Mouse (Mus musculus): ENCODE measurements around the gene Xylt1.

The Xylt1 gene

GRCm38 (mm10) chr7:117484589-117484988 is 103.8 kb downstream of the Xylt1 start:
- no peak for DNase-seq

- DNase-seq: no peak
These were observed 104.3 kb downstream of the Xylt1 start for GRCm38 (mm10) chr7:117484989-117485536.

GRCm38 (mm10) chr7:117486425-117487172 is 105.8 kb downstream of the Xylt1 start:
- no peak for DNase-seq

- no peak for DNase-seq
These were observed 106.4 kb downstream of the Xylt1 start for GRCm38 (mm10) chr7:117487173-117487490.

DNA sequence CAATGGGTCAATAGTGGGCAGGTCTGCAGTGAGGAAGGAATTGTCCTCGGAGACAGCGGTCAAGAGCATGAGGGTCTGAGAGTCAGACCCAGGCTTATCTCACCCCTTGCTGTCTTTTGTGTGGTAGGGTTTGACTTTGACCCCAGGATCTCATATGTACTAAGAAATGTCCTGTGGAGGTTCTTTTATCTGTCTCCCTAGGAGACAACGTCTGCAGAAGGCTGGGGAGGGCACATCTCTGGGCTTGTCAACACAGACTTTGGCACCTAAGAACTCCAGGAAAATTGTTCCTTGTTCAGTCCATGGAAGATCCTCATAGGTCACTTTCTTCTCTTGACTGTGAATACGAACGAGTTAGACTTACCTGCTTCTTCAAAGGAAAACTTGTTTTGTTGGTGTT is 109.2 kb downstream of the Xylt1 start:
- DNase-seq: no peak

- DNase-seq: no peak
These were observed 109.9 kb downstream of the Xylt1 start for GRCm38 (mm10) chr7:117490500-117491205.

GRCm38 (mm10) chr7:117491495-117491894 is 110.7 kb downstream of the Xylt1 start:
- DNase-seq: no peak

- no peak for DNase-seq
These were observed 113.4 kb downstream of the Xylt1 start for GRCm38 (mm10) chr7:117494210-117494609.

DNA sequence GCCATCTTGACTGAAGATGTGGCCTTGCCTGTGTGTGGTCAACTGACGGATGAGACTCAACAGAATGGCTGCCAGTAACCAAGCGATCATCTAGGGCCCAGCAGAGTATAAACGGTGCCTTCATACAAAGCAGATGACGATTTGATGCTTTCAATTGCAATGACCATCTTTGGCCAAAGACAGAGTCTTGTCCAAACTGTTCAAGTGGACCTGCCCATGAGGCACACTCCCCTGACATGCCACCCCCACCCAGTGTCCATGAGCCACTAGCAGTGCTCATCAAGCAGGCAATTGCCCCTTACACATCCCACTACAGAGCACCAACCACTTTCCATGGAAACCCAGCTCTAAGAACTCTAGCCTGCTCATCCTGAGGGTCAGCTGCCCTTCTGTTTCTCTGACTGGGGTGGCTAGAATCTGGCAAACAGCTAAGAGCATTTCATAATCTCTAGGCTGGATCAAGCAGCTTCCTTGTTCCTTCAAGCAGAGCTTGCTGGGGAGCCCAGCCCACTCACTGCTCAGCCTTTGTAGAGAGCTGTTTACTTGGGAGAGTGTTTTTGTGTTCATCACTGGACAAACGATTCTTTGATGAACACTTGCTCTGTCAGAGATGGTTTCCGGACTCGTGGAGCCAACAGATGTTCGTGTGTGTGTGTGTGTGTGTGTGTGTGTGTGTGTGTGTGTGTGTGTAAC is 114.0 kb downstream of the Xylt1 start:
- no peak for DNase-seq

- DNase-seq: no peak
These were observed 115.0 kb downstream of the Xylt1 start for GRCm38 (mm10) chr7:117495751-117496150.

DNA sequence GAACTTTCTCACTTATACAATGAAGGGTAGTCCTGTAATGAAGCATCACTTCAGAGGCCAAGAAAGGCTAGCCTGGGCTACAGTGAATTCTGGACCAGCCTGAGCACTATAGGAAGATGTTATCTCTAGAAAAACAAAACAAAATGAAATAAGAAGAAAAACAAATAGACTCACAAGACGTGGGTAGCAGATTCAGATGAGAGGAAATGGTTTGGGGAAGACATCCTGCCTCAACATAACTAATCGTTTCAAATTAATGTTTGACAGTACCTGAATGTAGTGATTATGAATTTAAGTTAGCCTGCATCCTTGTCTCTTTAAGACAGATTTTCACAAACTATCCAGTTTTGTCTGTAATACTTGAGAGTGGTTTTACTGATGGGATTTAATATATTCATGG is 117.4 kb downstream of the Xylt1 start:
- DNase-seq: no peak

DNA sequence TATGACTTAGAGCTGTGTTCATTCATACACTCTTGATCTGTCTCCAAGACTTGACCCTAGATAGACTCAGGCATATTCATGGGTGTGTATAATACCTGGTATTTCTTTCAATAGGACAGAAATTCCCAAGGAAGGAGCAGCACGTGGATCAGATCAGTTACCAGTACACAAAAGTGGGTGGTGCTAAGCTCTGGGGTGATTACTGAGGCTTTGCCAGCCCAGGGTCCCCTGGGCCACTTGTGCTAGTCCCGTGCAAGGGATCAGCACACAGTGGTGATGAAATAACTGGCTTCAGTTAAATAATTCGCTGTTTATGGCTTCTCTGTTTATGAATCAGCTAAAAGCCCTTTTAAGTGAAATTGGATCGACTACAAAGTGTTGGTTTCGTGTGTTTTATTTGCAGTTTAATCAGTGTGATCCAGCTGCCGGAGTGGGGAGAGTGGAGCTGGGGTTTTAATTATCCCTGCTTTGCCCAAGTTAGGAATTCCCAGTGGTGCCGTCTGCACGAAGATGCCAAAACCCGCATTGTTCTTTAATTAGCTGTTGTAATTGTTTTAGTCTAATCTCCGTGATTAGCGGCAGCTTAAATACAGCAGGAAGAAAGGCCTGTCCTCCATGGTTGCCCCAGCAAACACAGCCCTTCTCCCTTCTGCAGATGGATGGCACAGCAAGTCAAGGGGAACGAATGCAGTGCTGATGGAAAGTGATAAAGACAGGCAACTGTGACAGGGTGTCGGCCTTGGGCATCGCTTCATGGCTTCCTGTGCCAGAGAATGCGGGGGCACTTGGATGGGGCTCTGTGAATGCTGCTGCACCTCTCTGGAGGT is 120.8 kb downstream of the Xylt1 start:
- no peak for DNase-seq

- no peak for DNase-seq
These were observed 121.6 kb downstream of the Xylt1 start for GRCm38 (mm10) chr7:117502415-117502814.

DNA sequence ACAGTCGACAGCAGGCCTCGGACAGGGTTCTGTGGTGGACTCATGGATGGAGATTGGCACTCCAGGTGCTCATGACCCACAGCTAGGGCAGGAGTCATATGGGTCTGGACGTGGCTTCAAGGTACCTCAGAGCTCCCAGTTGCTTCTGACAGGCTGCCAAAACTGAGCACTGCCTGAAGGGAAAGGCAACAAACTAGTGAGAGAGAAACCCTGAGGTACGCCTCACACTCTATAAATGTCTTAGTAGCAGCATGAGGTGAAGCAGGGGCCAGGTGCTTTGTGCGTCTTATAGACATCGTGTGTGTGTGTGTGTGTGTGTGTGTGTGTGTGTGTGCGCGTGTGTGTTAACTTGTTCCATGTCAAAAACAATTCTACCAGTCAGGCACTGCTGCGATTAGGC is 122.9 kb downstream of the Xylt1 start:
- DNase-seq: no peak

DNA sequence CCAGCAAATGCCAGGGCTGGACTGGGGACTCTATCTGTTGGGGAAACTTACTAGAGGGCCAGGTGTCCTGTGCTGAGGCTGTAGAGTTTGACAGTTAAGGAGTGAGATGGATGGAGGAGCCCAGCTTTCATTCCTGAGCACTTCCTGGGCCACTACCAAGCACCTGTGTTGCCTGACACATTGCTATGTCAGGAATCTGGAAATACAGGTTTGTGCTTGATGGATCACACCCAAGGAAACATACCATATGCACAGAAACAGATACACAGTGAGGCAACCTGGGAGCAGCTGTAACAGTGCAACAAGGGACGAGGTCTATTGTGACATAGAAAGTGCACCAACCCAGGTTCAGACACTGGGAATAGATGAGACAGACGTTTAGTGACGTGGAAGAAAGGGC is 125.0 kb downstream of the Xylt1 start:
- DNase-seq: no peak

GRCm38 (mm10) chr7:117507351-117507750 is 126.6 kb downstream of the Xylt1 start:
- no peak for DNase-seq

DNA sequence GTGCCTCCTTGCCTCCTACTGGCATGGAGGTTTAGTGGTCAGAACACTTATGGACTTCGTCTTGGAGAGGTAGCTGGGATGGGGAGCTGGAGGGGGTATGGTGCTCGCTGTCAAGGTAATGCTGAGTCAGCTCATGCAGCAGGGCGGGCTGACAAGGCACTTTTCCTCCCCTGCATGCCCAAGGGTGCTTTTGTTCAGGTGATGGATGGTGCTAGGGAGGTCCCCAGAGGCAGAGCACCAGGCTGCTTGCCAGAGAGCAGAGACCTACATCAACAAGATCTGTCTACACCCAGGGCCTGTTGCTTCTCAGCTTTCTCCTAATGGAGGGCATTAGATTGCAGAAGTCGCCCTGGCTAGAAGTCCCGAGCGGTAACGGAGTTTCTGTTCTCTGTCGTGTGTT is 127.3 kb downstream of the Xylt1 start:
- no peak for DNase-seq

- no peak for DNase-seq
These were observed 129.3 kb downstream of the Xylt1 start for GRCm38 (mm10) chr7:117510113-117510512.

GRCm38 (mm10) chr7:117512301-117512700 is 131.5 kb downstream of the Xylt1 start:
- no peak for DNase-seq

DNA sequence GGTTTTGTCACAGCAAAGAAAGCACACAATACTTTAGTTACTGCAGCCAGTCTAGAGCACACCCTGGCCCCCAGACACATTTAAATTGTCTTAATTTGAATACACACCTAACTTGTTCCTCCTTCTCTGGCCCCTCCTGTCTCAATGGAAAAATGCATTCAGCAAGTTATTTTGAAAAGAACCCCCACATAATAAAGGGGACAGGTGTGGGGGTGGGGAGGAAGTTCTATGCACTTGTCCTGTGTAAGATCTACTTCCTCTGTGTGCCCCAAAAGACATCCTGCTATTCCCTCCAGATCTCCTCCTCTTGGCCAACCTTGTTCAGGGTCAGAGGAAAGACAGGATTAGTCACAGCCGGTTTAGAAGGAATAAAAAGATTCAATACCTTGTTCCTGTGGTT is 135.0 kb downstream of the Xylt1 start:
- DNase-seq: no peak

- no peak for DNase-seq
These were observed 136.1 kb downstream of the Xylt1 start for GRCm38 (mm10) chr7:117516896-117517295.

DNA sequence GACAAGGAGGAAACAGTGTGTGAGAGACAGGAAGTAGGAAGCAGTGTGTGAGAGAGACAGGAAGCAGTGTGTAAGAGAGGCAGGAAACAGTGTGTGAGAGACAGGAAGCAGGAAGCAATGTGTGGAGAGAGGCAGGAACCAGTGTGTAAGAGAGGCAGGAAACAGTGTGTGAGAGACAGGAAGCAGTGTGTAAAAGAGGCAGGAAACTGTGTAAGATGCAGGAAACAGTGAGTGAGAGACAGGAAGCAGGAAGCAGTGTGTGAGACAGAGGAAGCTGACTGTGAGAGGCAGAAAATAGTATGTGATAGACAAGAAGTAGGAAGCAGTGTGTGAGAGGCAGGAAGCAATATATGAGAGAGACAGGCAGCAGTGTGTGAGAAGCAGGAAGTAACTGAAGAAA is 140.6 kb downstream of the Xylt1 start:
- no peak for DNase-seq

DNA sequence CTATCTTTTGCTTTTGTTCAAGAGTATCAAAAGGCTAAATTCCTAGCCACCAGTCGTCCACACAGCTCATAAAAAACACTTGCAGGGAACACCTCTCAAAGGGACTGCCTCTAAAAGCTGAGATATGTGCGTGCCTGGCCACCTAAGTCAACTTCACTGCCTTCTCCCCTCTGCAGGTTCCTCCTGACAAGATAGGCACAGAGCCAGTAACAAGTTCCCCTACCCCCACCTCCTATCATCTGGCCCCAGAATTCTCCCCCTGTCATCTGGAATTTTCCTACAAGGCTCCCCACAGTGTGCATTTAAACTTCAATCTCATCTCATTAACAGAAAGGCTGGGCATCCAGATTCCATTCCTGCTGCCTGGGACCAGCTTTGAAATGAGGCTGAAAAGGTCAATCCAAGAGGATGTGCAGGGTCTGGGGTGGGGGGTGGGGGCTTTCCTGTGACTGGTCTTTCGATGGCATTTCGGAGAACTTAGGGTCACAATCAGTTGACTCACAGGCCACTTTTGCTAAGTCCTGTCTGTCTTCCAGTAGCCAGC is 141.4 kb downstream of the Xylt1 start:
- DNase-seq: no peak
